Mouse (Mus musculus): ENCODE measurements around the gene Rusc1. TPM values are rescaled to one million over a fixed set of nuclear protein-coding genes. Genes with fewer than 3 reads are reported as not detected.

The Rusc1 gene
- 4.6 TPM for polyA plus RNA-seq (2014; fragmentation: Illumina TruSeq; extraction: RNeasy Lipid Tissue Mini Kit (QIAGEN cat#74804))

DNA sequence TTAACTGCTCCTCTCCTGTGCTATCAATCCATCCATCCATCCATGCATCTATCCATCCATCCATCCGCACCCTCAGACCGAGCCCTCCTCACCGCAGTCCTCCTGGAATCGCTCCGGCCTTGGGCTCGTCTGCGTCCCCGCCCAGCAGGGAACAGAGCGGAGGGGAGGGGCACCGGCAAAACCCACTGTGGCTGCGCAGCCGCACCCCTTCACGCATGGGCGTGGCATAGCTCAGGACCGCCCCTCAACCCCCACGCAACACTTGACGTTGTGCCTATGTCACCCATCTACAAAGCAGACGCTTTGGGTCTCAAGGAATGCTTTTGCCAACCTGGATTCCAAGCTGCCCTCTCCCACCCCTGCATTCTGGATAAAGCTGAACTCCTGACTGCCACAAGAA lies at the start of gene Rusc1:
Gene Rusc1 (minus strand): TSS at position 137 of the 400 bp plus-strand sequence.

DNA sequence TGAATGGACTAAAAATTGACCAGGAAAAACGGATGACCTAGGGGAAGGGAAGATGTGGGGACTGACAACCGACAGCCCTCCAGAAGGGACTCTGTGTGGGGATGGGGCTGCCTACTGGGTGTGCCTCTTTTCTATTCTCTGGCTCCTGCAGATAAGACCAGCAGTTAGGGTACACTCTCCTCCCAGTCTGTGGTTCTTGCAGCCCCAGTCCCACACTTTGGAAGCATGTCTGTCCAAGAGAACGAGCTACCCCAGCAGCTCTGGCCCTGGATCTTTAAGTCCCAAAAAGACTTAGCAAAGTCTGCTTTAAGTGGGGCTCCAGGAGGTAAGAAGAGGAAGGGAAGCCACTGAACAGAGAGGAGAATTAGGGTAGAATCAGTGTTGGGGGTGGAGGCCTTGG lies 42.8 kb upstream of the Rusc1 start, which contains the start of gene Pklr:
Gene Pklr (plus strand): TSS at position 185 of the 400 bp plus-strand sequence.

DNA sequence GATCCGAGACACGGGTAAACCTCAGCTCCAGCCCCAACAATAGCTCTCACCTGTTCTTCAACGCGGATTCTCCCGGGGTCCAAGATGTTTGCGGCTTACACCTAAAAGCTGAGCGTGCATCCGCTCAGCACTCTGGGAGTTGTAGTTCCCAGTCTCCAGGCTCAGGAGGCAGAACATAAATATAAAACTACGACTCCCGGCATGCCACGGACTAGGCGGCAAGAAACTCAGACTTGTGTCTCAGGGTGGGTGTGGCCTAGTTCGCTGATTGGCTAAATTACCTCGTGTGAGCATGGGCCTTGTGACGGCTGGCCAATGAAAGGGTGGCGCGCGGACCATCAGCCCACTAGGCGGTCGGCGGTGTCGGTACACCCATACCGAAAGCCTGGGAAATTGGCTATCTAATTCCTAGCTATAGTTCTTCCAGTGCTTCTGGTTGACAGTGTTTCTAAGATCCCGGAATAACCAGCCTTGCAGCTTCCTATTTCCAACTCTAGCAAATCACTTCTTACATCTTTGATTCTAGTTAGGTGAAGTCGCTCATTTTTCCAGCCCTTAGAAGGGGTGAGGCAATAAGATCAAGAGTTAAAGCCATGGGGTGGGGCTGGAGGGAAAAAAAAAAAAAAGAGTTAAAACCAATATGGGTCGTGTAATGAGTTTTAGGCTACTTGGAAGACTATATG lies 8.8 kb upstream of the Rusc1 start, which contains the start of gene Fdps:
Gene Fdps (minus strand): TSS at position 148 of the 683 bp plus-strand sequence.

DNA sequence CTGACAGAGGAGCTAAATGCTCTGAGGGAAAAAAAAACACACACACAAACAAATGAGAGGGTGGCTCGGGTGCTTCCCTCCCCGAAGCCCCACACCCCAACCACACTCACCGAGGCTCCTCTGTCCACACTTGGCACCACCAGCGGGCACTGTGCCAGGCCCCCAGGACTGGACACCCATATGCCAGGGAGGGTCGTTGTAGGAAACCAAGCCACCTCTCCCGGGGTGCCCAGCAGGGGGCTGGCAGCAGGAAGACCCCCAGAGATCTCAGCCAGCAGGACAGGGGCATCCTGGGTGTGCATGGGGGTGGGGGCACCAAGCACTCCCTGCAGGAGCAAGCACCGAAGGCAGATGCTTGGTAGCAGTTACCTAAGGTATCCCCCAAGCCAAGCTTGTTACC lies 7.7 kb upstream of the Rusc1 start, which contains the start of gene Gm43738:
Gene Gm43738 (minus strand): TSS at position 289 of the 400 bp plus-strand sequence.

Other genes with a start within 250 kb of the Rusc1 start
- 1.0 TPM for gene Msto1, start 179.3 kb downstream of the Rusc1 start, polyA plus RNA-seq (2014; fragmentation: Illumina TruSeq; extraction: RNeasy Lipid Tissue Mini Kit (QIAGEN cat#74804))
- gene Ash1l, start 142.7 kb downstream of the Rusc1 start, polyA plus RNA-seq (2014; fragmentation: Illumina TruSeq; extraction: RNeasy Lipid Tissue Mini Kit (QIAGEN cat#74804)): 70.2 TPM
- 97.1 TPM for gene Dap3, start 142.1 kb downstream of the Rusc1 start, polyA plus RNA-seq (2014; fragmentation: Illumina TruSeq; extraction: RNeasy Lipid Tissue Mini Kit (QIAGEN cat#74804))
- not detected for gene Gm43738, start 7.8 kb upstream of the Rusc1 start, polyA plus RNA-seq (2014; fragmentation: Illumina TruSeq; extraction: RNeasy Lipid Tissue Mini Kit (QIAGEN cat#74804))
- gene Fdps, start 8.6 kb upstream of the Rusc1 start, polyA plus RNA-seq (2014; fragmentation: Illumina TruSeq; extraction: RNeasy Lipid Tissue Mini Kit (QIAGEN cat#74804)): 19.0 TPM
- gene Pklr, start 42.8 kb upstream of the Rusc1 start, polyA plus RNA-seq (2014; fragmentation: Illumina TruSeq; extraction: RNeasy Lipid Tissue Mini Kit (QIAGEN cat#74804)): 0.48 TPM
- gene Hcn3, start 66.9 kb upstream of the Rusc1 start, polyA plus RNA-seq (2014; fragmentation: Illumina TruSeq; extraction: RNeasy Lipid Tissue Mini Kit (QIAGEN cat#74804)): not detected
- gene Clk2, start 71.5 kb upstream of the Rusc1 start, polyA plus RNA-seq (2014; fragmentation: Illumina TruSeq; extraction: RNeasy Lipid Tissue Mini Kit (QIAGEN cat#74804)): 13.0 TPM
- 10.0 TPM for gene Scamp3, start 84.2 kb upstream of the Rusc1 start, polyA plus RNA-seq (2014; fragmentation: Illumina TruSeq; extraction: RNeasy Lipid Tissue Mini Kit (QIAGEN cat#74804))
- gene Fam189b, start 89.8 kb upstream of the Rusc1 start, polyA plus RNA-seq (2014; fragmentation: Illumina TruSeq; extraction: RNeasy Lipid Tissue Mini Kit (QIAGEN cat#74804)): 0.48 TPM
- gene Gba, start 109.6 kb upstream of the Rusc1 start, polyA plus RNA-seq (2014; fragmentation: Illumina TruSeq; extraction: RNeasy Lipid Tissue Mini Kit (QIAGEN cat#74804)): 9.7 TPM
- gene Thbs3, start 121.9 kb upstream of the Rusc1 start, polyA plus RNA-seq (2014; fragmentation: Illumina TruSeq; extraction: RNeasy Lipid Tissue Mini Kit (QIAGEN cat#74804)): 0.57 TPM
- gene Mtx1, start 133.8 kb upstream of the Rusc1 start, polyA plus RNA-seq (2014; fragmentation: Illumina TruSeq; extraction: RNeasy Lipid Tissue Mini Kit (QIAGEN cat#74804)): 26.7 TPM
- 2.4 TPM for gene Muc1, start 135.7 kb upstream of the Rusc1 start, polyA plus RNA-seq (2014; fragmentation: Illumina TruSeq; extraction: RNeasy Lipid Tissue Mini Kit (QIAGEN cat#74804))
- gene Krtcap2, start 152.7 kb upstream of the Rusc1 start, polyA plus RNA-seq (2014; fragmentation: Illumina TruSeq; extraction: RNeasy Lipid Tissue Mini Kit (QIAGEN cat#74804)): 23.2 TPM
- gene Trim46, start 153.0 kb upstream of the Rusc1 start, polyA plus RNA-seq (2014; fragmentation: Illumina TruSeq; extraction: RNeasy Lipid Tissue Mini Kit (QIAGEN cat#74804)): not detected
- gene Dpm3, start 166.0 kb upstream of the Rusc1 start, polyA plus RNA-seq (2014; fragmentation: Illumina TruSeq; extraction: RNeasy Lipid Tissue Mini Kit (QIAGEN cat#74804)): not detected
- gene Slc50a1, start 177.3 kb upstream of the Rusc1 start, polyA plus RNA-seq (2014; fragmentation: Illumina TruSeq; extraction: RNeasy Lipid Tissue Mini Kit (QIAGEN cat#74804)): 15.4 TPM
- 4.2 TPM for gene Efna1, start 187.8 kb upstream of the Rusc1 start, polyA plus RNA-seq (2014; fragmentation: Illumina TruSeq; extraction: RNeasy Lipid Tissue Mini Kit (QIAGEN cat#74804))
- not detected for gene Efna3, start 229.7 kb upstream of the Rusc1 start, polyA plus RNA-seq (2014; fragmentation: Illumina TruSeq; extraction: RNeasy Lipid Tissue Mini Kit (QIAGEN cat#74804))
- gene Efna4, start 244.7 kb upstream of the Rusc1 start, polyA plus RNA-seq (2014; fragmentation: Illumina TruSeq; extraction: RNeasy Lipid Tissue Mini Kit (QIAGEN cat#74804)): not detected